Mouse (Mus musculus): ENCODE results near the gene Mipol1.

DNA sequence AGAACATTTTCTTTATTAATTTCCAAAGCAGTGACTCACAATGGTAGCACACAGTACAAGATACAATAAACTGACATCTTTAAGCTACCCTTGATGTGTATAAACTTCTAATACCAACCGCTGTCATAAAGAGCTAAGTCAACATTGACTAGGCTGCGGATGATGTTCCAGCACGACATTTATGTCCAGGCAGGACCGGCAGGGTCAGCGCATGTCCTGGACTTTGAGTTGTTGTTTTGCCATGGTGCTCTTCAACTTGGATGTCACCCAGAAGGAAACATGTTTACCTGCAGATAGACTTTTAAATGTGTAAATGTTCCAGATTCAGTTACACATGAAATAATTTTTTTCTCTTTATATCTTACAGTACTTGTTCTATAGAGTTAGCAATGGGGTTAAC, 194.7 kb downstream of the Mipol1 start:
- TF ChIP-seq GATA1 (IDR thresholded peaks at IDR 0.05; ENCODE audit: low read length) (no peak), TAL1 (IDR thresholded peaks at IDR 0.05; ENCODE audit: low read length) (no peak)
